Mouse (Mus musculus) embryo, embryonic 10.5 days (tissue): Measurements from ENCODE around the gene Ncdn.

ENCODE experiments used
- DNase-seq: peaks from one replicate; pipeline ENCODE4 v3.0.0-alpha.2; 2015; ENCODE audit warnings: low spot score

Ncdn gene

DNA sequence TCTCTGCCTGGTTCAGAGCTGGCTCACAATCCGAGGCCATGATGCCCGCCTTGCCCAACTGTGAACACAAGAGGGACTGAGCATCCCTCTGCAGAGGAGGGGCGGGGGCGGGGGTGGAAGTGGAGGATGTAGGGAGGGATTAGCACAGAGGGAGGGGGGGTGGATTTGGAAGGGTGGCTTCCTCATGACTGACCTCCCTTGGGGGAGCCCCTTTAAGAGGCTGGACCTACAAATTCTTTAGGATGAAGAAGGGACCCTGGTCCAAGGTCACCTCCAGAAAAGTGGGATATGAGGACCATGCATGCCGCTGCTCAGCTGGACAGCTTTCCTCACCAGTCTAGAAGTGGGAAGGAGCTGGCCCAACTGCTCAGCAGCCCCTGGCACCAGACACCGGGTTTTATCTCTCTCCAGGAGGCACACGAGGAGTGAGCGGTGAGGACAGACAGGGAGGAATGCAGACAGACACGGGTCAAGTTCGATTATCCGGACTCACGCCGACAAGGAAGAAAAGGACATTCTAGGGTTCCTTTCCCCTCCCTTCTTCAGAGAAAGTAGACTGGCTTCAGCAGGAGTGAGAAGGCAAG lies 1.1 kb downstream of the Ncdn start:
- no peak for DNase-seq

DNA sequence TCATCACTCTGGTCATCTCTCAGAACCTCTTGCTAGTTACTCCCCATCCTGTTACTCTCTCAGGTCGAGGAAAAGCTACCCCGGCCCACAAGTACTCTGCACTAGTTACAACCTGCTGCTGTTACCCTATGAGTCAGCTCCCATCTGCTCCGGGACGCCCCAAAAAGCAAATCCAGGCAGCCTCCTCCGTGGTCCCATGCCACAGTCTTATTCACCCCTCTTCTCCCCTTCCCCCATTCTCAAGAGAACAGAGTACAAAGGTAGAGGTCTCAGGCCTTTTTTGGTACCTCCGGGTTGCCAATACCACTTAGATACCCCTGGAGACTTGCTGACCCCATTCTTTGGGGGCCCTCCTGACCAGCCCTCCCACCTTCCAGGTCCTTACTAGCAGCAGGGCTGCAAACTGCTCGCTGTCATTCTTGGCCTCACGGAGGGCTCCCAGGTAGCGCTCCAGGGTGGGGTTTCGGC lies 1.6 kb downstream of the Ncdn start:
- no peak for DNase-seq

DNA sequence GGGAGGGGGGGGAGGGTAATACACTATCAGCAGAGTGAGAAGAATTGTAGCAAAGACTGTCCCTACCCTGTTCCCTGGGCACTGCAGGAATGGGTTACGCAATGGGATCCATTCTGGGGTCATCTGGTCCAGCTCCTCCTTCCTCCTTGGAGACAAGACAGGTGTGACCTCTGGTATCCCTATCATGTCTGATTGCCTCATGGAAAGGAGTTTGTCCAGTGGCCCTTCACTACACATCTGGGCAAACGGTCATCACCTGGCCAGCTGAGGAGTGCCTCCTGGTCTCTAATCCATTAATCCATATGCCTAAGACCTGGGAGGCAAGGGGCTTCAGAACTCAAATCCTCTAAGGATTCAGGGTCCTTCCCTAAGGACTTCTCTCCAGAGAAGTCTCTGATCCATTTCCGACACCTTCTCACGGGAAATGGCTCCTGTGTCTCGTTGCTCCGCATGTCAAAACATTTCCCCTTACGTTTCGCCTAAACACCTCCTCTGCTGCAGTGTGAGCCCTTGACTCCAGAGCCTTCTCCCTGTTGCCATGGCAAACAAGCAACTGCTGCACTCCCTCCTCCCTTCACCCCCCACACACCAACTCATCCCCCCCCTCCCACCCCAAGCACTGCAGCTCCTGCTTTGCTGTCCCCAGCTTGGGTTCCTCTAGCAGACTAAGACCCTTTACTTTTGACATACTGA lies 2.2 kb downstream of the Ncdn start:
- no peak for DNase-seq

DNA sequence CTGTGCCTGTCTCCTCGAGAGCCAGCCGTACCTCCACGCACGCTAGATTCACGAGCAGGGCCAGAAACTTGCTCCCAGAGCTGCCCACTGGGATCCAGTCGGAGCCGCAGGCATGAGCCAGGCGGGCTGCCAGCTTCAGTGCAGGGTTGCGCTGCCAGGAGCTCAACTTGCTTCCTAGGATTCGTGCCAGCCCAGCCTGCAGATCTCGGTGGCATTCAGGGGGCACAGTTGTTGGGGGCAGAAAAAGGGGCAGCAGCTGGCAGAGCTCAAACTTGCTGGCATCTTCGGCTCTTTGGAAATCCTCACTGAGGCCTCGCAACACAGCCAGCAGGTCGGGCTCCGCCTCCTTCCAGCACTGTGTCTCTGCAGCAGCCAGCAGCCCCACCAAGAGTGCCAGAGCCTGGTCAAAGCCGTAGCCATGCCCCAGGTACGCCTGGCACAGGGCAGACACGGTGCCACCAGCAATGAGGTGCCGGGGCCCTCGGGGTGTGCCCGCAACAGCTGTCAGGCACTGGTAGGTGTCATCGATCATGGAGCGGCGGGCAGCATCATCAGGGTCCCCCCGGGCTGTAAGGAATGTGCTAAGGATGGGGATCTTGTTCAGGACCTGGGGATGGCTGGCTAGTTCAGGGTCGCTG lies 3.1 kb downstream of the Ncdn start:
- DNase-seq = no peak

DNA sequence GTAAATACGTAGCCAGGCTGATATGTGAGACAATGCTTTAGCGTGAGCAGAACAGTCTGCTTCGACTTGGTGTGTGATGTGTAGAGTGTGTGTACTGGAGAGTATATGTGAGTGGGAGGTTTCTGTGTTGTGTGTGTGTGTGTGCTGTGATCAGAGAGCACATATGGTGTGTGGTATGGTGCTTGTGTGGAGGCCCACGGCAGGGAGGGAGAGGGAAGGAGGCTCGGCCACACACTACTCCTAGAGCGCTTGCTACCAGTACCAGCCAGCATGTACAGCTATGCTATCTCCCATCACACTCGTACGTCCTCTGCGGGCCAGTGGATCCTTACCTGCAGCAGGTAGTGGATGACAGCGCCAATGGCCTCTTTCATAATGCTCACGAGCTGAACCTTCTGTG lies 3.7 kb downstream of the Ncdn start:
- DNase-seq = no peak

DNA sequence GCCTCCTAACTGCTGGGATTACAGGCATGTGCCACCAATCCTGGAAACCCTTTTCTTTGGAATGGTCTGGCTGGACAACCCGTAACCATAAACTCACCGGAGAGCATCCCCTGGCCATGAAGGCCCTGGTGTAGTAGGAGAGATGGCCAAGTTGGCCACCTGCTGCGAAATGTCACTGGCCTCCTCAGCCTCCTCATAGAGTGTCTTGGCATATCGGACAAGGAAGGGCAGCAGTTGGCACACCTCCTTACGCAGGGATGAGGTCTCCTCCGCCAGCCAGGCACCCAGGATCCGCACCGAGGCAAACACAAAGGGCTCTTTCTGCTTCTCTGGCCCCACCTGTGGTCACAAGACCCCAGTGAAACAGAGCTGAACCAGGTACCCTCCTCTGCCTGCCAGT lies 4.9 kb downstream of the Ncdn start:
- DNase-seq = no peak

DNA sequence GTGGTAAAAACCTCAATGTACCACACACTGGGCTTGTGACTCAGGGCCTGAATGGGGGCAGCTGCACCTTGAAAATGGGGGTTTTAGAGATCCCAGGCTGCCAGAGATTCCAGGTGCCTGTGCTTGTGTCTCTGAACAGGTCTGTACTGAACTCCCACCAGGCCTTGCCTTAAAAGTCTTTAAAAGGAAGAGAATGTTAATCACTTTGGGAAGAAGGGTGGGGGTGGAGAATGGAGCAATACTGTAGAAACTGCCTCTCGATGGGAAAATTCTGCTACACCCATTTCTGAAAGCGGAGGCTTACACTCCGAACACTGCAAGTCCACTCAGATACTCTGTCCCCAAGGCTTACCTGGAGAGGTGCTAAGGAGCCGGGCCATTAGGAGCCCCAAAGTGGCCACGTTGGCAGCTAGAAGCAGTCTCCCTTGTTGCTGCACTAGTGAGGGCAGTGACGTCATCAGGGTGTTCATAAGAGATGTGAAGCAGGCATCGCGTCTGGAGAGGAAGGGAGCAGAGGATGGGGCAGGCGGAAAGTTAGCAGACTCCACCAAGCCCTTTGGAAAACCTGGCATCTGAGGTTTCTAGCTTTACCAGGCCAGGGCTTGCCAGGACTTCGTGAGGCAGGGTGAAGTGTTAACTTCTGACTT lies 6.9 kb downstream of the Ncdn start:
- DNase-seq = no peak

DNA sequence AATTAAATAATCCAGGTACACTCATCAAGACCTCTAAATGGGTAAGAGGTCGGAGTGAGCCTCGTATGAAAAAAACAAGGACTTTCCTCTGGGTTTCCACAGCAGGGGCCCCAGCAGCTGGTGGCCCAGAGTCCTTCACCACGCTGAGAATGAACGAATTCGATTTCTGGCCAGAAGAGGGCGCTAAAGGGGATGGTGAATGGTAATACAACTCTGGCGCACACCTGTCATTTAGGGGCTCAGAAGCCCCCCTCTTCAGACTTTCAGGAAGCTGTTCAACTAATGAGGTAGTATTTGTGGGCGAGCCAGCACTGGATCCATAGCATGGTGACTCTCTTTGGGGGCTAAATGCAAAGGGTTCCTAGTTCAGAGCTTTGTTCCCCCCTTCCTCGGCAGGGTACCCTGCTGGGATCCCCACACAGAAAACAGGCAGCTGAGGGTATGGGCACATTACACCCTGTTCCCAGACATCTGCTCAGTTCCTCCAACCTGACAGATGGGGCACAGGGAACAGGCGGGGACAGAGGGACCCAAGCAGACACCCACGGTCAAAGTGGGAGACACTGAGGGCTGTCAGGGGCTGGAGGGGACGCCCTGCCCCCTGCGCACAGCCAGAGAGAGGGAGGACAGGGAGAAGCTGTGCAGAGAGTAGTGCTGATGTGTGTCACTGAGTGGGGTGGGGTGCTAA lies 7.6 kb downstream of the Ncdn start:
- DNase-seq = peak; percentile 76

DNA sequence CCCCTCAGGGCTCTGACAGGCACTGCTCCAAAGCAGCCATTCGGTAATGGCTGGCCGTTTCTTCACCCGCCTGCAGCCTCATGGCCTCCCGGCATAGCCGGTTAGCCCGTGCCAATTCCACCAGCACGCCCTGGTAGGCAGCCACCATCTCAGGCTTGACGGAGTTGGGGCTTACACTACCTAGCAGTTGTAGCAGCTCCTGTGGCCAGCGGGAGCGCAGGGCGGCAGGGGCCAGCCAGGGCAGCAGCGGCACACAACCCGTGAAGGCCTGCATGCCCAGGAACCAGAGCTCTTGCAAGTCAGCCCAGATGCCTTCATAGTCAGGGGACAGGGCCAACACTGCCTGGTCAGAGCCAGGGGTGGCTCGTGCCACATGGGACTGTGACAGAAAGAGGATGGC lies 8.4 kb downstream of the Ncdn start:
- no peak for DNase-seq

DNA sequence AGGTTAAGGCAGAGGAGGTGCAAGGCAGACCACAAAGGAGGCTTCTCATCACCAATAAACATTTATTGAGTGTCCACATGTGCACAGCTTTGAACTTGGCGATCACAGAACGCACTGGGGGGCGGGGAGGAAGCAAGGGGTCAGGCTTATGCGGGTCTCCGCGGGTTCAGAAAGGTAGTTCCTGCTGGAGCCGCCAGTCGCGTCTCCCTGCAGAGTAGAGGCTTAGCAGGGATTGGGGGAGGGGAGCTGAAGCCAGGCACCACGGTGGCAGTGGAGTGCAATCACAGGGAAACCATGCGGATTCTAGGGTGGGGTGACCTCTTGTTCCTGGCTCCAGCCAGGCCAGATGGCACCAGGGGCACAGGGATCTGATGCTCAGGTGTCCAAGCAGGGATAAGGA lies 9.5 kb downstream of the Ncdn start:
- DNase-seq = peak; percentile 45

DNA sequence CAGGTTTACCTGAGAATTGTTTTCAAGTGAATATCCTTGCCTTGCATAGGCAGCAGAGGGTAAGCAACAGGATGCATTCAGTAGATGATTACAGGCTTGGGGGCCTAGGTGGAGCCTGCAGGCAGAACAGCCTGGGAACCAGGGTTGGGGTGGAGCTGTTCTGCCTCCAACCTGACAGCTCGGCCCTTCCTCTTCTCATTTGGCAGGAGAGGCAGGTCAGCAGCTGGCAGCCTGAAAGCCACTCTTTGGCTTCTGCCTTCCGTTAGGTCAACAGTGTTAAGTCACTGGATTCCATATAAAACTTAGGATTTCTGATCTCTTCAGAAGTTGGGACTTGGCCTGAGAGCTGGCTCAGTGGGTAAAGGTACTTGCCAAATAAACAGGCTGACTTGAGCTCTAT lies 10.3 kb downstream of the Ncdn start:
- no peak for DNase-seq

DNA sequence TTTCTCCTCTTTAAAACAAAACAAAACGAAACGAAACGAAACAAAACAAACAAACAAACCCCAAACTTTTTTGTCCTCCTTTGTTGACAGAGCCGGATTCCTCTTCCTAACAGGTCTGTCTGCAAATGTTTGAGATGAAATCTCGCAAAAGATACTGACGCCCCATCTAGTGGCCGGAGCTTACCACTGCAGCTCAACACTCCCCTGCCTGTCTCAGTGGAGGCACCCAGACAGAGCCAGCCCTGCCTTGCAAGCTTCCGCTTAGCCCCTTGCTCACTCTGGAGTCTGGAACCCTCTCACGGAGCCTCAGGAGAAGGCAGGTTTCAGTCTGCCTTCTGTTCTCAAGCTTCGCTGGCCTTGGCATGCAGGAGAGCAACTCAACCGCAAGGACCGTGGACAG lies 11.8 kb downstream of the Ncdn start:
- DNase-seq = peak; percentile 94

DNA sequence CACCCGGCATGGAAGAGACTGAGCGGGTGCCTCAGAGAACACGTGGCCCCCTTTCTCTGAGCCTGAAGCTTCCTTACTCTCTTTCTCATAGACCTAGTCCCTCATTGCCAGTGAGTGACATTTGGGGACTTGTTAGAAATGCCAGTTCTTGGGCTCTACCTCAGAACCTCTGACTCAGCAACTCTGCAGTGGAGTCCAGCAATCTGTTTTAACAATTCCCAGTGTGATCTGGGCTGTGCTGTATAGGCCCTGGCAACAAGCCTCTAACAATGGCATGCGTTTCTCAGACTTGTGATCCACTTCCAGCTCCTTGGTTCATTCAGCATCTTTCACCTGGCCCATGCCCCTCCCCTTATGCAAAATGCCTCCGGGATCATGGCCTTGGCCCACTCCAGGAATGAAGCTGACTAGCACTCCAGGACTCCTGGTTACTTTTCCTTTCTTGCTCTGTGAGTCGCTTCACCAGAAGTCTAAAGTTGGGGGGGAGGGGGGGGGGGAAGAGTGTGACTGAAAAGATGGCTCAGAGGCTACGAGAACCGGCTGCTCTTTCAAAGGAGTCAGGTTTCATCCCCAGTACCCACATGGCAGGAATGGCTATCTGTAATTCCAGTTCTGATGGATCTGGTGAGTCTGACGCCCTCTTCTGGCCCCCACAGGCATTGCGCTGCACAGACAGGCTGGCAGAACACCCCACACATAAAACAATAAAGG lies 13.1 kb downstream of the Ncdn start:
- DNase-seq = peak; percentile 72

DNA sequence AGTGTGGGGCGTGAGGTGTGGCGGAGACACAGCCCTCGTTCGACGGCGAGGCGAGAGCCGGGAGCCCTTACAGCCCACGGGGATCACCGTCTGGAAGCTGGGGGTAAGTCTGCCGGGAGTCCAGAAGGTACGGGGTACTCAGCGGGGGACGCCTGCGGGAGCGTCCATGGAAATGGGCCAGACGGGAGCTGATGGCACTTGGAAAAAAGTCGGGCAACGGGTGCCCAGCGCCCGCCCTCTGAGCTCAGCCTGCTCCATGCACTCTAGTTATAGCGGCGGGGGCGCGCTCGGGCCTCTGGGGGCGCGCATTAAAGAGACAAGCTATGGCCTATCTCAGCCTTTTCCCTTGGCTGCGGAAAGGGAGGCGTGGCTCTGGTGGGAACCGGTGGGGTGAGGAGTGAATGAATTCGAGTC lies 17.2 kb downstream of the Ncdn start, which contains the start of gene Tfap2e:
Gene Tfap2e (minus strand): TSS at position 240 of the 414 bp plus-strand sequence.
- peak; percentile 73 for DNase-seq

DNA sequence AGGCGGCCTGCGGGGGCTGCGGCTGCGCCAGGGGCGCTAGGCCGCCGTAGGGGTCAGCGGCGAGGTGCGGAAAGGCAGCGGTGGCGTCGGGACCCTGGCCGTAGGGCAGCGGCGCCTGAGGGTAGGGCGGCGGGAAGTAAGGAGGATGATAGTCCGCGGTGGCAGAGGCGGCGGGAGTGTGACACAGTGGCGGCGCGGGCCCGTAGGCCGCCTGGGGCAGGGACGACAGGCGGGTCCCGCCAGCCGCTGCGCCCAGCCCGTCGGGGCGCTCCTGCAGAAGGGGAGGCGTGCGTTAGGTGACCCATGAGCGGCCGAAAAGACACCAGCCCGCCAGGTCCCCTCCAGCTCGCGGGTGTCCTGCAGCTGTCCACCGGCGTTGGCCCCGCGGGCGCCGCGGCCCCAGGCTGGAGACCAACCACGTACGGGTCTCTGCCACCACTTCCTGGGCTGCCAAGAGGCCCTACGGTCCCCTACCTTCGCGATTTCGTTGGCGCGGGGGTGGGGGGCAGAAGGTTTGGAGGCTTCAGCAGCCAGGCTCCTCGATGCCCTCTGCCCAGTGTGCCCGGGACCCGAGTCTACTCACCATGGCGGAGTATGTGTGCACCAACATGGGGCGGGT lies 17.7 kb downstream of the Ncdn start:
- no peak for DNase-seq

DNA sequence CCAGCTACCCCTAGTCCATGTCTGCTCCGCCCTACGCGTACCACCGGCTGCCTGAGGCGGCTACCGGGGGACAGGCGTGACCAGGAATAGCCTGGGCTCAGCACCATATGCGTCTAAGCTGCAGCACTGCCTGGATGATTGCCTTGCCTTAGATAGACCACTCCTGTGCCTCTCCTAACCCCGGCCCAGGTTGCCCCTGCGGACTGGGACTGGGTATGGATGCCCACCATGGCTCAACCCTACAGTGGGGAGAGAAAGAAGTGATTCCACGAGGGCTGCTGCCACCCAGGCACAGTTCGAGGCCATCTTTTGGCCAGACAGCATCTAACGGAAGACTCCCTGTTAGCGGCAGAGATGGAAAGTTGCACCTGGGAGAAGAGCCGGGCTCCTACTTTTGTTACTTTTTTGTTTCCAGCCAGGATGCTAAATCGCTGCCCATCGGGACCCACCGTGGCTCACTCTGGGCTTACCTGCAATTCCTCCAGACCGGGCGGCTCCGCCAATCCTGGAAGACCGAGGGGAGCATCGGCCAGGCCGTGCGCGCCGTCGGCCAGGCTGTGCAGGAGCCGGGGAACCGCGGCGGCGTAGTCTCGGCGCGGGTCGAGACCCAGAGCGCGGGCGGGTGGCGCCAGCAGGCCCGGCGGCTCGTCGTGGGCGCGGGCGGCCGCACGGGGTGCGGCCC lies 18.4 kb downstream of the Ncdn start:
- DNase-seq = peak; percentile 35

DNA sequence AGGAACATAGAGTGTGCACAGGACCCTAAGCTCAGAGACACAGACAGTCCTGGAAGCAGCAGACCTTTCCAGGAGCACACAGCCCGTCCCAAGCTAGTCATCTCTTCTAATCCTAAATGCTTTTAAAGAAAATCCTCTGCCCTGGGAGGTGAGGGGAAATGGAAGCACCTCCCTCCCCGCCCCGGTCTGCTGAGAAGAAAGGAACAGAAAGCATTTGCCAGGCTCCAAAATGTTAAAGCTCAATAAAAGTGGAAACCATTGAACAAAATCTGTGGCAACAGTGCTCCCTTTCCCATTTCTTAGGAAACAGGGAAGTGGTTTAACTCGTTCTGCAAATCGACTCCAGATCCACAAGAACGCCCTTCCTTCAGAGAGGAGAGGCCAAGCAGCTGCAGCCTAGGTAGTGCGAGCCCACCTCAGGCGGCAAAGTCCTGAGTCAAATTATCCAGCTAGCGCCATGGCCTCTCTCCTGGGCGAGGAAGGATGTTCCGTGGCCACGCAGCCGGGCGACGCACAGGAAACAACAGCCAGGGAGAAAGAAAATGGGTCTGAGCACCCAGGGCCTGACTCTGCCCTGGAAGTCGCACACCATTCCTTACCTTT lies 19.1 kb downstream of the Ncdn start:
- peak; percentile 25 for DNase-seq

DNA sequence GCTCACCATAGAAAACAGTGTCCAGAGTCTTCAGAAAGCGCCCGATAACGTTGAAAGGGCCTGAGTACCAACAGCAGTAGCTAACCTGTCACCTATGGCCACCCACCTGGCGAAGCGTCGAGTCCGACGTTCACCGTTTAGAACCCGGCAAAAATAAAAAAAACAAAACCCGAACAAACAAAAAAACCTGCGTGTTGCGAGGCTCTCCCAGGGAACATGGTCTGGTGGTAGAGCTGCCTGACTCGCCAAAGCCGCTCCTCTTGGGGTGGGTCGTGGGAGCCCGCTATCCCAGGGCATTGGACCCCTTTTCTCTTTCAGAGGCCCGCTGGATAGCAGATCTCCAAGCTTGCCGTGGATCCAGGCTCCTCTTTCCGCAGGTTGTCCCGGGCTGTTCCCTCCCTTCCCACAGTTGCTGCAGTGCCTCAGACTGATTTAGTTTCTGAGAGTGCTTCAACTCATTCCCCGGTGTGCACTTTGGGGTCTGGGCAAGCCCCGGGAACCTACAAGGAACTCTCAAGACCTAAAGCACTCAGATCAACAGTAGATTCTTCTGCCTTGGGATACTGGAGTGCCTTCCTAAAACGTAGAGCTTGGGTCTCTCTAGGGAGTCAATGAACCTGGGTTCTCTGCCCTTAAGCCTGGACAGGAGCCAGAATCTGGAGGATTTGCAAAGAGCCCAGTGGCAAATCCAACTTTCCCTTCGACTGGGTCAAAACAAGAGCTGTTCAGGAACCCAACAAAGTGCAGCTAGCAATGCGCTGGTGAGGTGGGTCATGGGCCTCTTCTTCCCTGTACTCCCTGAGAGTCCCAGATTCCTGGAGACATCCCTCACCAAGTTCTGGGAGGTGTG lies 20.5 kb downstream of the Ncdn start:
- peak; percentile 31 for DNase-seq

DNA sequence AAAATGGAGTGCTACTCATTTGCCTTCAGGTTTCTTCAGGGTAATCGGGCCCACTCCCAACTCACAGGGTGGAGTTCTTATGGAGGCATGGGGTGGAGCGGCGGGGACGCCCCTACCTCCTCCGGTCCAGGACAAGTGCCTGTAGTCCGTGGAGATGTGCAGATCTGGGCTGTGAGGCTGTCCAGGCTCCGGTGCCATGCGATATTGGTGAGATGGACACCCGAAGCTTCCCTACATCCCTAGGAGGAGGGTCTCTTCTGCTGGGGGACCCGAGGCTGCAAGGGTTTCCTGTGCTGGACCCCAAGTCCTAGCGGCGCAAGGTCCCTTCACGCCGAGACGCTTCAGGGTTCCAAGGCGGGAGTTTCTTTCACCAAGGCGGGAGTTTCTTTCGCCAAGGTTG lies 21.1 kb downstream of the Ncdn start:
- DNase-seq = no peak
